Mouse (Mus musculus) cerebellum, adult 8-10 months (tissue): ENCODE results near the gene Grb10.

Experiments
- DNase-seq: peaks from one replicate; pipeline ENCODE4 v3.0.0; 2022

Grb10 gene

DNA sequence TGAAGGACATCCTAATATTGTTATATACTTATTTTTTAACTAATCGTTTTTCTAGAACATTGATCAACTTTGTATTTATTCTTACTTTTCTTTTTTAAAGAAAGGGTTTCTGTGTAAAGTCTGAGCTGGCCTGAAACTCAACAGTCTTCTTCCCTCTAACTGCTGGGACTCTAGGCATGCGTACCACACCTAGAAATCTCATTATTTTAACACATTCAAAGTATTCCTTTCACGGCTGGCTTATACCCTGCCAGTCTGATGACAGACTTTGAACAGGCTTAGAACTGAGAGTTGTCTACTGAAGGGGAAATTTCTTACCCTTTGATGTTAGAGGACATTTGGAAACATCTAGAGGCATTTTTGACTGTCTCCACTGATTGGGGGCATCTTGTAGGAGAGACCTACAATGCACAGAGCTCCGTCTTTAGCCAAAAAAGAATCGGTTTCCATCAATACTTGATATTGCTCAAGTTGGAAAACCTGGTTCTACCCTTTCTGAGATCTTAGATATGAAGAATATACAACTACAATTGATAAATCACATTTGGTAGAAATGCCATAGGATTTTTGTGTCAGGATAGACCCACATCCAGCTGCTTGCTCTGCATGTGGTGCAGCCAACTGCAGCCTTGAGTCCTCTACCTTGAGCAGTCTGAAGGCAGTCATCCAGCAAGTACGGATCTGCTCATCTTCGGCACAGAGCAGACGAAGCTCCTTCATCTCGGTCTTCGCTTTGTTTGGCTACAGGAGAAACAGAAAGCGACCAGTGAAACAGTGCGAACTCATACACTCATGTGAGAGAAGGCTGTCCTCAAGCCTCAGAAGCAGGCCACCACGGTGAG is 95.0 kb downstream of the Grb10 start:
- no peak for DNase-seq

DNA sequence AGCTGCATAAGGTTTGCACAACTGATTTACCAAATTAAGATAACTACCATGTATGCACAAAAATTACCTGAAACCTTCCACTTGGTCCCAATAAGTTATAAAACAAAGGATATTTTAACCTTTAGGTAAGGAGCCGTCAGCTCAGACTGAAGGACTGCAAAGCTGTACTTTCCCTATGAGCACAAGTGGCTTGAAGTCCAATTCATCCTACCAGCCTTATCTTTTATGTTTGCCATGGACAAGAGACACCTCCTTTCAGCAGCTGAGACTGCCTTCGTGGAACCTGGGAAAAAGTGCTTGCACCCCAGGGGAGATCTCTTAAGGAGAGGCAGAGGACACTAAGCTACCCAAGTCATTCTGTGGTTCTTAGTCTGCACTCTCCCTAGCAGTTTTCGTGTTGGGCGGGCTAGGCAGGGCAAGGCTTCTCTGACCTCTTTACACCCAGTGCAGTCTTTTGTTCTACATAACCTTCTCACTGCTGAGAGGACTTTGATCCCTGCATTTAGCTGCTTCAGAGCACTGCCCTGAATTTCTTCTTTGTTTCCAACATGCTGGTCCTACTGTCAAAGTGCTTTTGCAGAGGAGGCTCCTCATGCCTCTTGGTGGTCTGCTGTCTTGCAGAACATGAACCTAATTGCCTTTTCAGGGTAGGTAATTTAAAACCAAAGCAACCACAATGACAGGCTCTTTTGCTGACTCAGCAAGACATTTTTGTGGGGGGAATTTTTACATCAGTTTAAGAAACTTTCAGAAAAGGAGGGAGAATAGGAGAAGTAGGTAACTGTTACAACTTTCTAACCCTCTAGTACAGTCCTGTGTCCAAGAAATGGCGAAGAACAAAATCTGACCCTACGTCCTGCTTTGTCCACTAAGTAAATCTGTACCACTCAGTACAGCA is 95.9 kb downstream of the Grb10 start:
- no peak for DNase-seq

DNA sequence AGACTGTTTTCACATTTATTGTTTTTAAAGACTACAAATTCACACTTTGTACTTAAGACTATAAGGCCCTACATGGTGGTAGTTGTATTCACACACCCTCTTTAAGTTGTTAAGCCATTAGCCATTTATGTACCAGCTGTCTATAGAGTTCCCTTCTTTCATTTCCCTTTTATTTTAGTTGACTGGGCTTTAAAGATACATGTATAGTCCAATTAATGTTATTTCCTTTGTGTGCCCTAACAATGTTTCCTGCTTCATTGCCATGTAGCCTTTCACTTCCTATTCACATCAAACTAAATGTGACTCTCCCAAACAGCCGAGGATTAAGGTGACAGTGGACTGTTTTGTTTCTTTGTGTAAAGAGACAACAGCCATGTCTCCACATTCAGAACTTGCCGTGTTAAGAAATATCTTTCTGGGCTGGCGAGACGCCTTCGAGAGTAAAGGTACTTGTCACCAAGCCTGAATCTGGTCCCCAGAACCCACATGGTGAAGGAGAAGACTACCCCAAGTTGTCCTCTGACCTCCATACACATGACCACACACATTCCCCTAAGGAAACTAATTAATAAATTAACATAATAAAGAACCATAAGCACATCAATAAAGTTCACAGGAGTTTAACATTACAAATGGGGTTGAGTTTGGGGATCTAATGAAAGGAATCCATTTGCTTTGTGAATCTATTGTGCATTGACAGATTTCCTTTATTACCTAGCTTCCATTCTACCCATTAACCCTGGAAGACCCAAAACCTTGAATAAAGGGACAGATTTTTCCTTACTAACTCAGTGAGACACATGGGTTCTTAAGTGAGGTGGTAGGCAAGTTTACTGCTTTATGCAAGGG is 97.4 kb downstream of the Grb10 start:
- no peak for DNase-seq

DNA sequence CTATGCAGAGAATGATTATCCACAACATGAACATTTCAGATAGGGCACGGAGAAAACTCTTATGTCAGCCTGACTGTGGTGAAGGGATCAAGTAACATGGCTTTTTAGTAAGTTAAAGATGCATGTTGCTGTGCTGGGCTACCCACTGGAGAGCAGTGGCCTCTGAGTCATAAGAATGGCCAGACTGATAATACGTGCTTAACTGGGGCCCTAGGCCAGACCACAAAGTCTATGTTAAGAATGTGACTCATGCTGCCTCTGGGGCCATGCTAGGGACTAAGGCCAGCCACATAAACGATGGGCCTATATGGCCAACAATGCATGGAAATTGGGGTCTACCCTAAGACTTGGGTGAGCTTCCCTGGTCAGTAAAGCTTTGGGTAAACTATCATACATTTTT is 98.9 kb downstream of the Grb10 start:
- no peak for DNase-seq

DNA sequence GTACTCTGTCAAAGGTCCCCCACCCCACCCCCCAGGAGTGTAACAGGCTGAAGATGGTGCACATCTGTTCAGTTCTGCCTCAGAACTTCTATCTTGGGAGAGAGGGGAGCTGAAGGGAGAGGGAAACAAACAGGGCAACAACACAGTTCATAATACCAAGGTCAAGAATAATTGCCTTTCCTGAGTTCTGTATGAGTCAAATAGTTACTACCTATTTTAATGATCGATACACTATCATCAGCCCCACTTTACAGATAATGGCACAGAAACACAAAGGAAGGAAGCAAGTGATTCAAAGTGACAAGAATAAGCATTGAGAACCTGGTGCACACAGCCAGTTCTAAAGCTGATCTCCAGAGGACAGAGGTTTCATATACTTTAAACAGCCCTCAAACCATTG is 99.9 kb downstream of the Grb10 start:
- DNase-seq = no peak

DNA sequence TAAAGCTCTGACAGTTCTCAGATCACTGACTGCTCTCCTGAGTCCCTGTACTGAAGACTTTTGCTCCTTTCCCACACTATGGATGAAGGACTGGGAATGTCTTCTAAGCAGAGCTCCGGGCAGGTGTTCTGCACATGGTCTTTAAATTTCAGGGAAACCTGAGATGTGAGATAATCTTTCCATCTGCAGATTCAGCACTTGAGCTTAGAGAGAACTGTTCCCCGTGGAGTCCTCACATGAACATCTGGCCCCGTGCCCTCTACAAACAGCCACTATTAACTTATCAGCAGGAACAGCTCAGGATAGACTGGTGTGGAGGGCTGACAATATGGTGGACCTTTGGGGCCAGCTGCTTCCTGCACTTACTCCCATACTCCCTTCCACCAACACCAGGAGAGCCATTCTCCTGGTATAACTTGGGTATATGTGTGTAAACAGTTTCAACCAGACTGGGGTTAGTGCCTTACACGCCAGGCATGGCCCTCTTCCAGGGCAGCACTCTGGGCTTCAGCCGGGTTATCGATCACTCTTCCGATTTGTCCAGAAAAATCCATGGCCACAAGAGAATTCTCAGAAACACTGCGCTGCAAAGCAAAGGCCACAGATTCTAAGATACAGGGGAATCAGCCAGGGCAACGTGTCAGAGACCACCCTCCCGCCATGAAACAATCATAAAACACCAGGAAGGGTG is 101.0 kb downstream of the Grb10 start:
- DNase-seq = no peak

DNA sequence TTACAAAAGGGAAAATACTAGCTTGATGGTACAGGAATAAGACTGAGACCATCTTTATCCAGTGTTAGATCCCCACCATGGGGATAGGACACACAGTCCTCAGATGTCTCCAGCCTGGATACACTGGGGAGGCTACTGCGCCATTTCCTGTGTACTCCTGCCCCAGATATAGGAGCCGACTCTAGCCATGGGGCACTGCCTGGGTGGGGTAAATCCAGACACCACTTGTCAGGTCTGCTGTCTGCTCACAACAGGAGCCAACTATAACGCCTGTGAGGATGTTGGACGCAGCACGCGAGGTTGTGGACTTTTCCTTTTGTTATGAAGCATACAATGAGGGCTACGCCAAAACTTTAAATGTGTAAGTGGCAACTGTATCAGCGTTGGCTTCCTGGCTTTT is 103.7 kb downstream of the Grb10 start:
- no peak for DNase-seq

DNA sequence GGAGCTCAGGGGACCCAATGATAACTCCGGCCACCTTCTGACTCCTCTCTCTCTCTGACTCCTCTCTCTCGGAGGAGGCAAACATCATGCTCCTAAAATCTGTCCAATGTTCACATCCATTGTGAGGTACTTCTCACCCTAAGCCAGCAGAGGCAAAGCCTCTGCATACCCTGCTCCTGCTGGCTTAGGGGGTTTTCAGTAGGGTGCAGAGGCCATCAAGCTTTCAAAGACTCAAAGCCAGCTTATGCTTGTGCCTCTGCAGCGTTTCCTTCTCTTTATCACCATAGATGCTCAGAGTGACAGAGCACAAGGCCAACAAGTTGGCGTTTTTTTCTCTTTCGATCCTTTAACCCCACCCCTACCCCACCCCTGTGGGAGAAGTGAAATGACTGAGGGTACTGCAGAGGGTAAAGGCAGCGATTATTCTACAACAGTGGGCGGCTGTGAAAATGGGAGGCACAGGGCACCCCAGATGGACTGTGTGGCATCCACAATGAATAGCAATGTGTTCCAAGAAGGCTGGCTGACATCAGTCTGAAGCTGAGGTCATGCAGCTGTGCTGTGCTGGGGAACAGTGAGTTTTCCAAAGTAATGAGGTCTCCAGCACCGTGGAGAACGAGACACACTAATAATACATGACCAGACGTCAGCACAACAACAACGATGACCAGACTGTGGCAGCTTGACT is 106.2 kb downstream of the Grb10 start:
- DNase-seq = no peak

DNA sequence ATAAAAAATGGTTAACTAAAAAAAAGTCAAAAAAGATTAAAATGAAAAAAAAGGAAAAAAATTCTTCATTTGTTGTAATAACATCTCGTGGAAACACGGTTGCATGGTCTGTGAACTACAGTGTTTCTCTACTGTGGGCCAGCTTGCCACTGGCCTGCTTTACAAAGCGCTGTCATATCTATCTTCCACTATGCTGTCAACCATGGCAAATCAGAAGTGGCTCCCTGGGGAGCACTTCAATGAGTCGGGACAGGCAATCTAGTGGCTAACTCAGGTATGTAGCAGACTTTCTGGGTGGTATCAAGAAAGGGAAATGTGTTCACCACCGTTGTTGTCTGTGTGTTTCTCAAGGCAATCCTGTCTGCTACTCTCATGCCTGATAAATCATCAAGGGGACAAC is 106.8 kb downstream of the Grb10 start:
- no peak for DNase-seq

DNA sequence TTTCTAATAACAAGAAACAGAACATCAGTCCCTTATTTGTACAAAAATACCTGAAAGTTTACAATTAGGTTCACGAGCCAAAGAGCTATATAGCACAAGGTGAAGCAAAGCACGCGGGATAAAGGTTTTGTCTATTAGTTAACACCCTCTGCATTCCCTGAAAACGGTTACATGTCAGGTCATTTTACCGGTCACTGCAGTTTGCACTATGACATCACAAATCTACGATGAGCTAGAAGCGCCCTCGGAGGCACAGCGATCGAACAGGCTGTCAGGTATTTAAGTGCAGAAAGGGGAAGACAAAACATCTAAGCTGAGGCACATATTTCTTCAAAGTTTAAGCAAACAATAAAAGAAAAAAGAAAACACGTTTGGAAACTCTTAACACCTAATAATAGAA is 108.0 kb downstream of the Grb10 start:
- DNase-seq = no peak

DNA sequence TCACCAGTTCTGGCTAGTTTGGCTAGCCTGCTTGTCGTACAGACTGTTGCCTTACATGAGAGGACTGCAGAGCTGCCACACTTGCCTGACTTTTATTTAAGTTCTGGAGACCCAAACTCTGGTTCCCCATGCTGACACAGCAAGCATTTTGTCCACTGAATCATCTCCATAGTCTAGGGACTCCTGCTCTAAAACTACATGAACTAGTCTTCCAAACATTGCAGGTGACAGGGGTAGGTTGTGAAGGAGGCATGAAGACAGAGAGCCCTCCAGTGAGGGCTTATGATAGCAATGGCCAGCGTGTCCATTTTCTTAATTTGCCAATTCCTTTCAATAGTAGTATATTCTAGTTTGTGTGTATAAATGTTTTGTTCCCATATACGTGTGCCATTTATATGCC is 109.4 kb downstream of the Grb10 start:
- no peak for DNase-seq

DNA sequence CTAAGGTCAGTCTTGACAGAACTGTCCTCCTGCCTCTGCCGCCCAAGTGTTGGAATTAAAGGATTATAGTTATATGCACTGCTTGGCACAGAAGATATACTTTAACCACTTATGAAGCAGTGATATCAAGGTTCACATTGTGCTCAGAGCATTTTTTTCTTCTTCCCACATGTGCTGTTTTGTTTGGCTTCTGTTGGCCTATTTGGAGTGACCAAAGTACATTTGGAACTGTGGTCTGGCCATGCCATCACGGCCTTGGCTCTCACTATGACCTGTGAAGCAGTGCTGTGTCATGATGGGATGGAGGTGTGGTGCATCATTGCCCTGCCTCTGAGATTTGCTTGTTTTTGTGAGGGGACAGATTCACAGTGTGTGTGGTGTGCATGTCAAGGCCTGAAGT is 109.9 kb downstream of the Grb10 start:
- no peak for DNase-seq

DNA sequence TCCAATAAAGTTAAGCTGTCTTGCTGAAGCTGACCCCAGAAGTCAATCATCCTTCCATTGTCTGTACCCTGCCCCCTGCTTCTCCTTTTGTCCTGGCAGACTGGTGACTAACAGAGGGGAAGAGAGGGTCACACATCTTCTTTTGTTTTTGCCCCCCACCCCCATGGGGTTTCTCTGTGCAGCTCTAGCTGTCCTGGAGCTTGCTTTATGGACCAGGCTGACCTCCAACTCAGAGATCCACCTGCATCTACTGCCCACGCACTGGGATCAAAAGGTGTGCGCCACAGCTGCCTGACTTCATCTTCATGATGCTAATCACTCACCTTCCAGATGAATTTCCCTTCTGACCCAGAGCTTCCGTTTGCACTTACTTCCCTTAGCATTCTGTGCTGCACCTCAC is 114.6 kb downstream of the Grb10 start:
- no peak for DNase-seq

DNA sequence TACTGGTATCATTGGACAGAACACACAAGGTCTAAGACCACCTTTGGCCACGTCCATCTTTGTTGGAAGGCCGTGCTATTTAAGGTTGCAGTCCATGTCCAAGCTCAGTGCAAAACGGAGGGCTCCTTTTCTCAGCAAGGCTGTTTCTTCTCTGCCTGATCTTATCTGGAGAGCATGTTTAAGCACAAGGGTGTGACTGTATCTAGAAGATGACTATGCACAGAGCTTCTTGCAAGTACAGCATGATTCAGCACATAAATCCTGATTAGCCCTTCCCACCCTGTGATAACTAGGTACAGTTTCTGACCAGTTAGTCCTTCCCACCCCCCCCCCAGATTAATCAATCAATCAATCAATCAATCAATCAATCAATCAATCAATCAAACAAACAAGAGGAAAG is 115.1 kb downstream of the Grb10 start:
- DNase-seq = no peak

DNA sequence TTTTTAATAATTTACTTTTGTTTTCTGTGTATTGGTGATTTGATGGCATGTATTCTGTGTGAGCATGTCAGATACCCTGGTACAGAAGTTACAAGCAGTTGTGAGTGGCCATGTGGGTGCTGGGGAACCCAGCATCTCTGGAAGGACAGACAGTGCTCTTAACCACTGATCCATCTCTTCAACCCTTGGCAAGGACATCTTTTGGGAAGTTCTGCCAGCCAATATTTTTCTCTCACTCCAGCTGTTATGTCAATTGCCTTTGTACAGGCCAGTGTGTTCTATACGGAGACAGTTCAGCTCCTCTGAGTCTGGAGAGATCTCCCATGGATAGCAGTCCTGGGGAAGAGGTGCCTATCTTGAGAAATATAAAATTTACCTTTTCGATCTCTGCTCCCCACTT is 116.4 kb downstream of the Grb10 start:
- DNase-seq = no peak

DNA sequence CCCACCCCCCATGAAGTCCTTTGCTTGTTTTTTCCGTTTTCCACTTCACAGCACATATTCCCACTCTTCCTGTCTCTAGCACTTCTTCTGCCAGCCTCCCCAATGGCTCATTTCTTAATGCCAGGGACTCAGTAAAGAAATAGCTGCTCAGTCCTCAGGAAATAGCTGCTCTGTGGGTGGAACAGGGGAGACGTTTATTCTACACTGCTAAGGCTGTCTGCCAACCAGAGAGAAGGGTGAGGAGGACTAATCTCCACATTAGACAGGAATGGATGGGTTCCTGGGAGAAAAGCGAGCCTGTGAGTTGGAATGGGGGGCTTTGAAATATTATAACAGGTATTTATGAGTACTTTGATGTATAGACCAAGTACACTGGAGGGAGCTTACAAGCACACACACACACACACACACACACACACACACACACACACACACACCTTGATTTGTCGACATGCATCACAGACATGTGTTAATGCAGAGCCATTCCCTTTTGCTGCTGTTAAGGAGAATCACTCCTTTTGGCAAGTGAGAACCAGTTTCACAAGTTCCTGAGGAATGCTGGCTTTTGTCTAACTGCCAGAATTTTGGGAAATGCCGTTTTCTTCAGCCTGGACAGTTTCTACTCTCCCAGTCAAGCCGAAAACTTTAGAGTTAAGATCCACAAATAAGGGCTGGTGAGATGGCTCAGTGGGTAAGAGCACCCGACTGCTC is 130.6 kb downstream of the Grb10 start:
- no peak for DNase-seq

DNA sequence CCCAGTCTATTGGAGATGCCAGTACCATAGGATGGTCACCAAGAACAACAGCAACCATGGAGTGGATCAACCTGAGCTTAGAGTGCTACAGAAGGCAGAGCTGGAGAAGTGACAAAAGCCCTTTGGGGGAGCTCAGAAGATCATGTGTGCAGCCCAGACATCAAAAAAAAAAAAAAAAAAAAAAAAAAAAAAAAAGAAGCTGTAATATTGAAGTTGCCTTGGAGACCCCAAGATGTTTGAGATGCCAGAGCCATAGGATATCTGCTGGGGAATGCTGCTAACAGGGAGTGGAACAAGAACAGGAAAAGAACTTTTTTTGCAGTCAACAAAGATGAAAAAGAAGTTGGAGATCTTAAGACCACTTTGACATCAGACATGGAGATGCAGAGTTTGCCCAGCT is 133.0 kb downstream of the Grb10 start:
- DNase-seq = no peak

DNA sequence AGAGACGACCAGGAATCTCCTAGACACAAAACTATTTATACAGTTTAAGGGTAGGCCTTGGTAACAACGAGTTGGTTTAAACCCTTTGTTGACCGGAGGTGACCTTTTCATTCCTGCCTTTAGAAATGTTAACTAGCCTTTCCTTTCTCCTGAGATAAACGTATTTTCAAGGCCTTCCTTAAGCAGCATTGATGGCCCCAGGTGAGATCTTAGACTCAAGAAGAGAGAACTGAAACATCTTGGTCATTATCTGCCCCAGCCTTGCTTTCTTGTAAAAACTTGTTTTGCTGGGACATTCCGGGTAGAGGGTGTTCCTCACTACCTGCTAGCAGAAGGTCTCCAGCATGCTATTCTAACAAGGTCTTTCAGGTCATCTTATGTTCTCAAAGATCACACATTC is 133.5 kb downstream of the Grb10 start:
- DNase-seq = no peak

DNA sequence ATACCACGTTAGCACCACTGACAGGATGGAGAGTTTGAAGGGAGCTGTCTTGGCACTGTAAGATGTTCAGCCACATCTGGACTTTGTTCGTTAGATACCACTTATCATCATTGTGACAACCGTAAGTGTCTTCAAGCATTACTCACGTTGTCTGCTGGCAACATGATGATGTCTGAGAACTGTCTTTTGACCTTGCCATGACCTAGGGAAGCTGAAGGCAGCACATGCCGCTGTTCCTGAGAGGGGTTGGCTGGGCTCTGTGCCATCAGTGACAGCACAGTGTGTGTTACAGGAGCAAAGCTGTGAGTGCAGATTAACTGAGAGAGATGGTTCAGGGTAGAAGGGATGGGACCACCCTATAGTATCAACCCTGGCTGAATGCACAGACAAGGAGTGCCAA is 137.0 kb downstream of the Grb10 start:
- DNase-seq = no peak

DNA sequence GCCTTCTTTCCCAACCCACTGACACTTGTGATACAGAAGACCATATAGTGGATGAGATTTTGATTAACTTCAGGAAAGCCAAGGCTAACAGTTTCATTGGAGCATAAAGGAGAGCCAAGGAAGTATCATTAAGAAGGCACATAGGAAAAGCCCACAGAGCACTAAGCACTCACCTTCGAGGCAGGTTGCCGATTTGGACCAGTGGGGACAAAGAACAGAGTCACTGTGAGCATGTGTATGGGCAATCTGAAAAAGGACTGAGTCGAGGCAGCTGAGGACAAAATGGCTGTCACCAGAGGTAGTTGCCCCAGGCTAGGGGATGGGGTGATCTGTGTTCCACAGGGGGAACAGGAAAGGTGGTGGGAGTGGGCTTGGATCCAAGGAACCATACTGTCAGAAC is 140.0 kb downstream of the Grb10 start:
- no peak for DNase-seq

DNA sequence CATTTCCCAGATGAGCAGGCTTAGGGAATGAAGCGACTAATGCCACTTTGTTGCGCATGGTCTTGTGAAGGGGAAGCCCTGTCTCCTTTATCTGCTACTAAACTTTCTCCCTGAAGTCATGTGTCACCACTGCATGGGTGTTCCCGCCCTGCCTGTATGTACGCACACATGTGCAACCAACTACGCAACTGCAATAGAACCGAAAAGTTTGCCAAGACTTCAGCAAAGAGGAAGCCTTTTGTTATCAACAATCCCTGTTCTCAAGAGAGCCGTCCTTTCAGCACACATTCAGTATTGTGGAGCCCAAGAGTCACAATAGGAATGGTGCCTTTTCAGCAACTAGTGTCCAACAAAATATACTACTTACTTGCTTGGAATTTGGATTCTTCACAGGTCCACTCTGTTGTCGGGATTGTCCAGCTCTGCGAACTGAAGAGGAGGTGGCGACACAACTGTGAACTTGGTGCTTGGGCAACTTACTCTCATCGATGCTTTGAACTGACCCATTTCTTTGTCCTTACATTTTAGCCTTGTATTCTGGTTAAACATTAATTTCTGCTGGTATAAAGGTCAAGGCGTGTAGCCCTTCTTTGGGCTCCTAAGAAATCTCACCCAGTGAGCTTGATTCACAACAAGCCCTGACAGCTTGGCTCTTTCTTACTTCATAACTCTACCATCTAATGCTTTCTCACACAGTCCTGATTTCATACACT is 140.7 kb downstream of the Grb10 start, which contains the start of gene Ddc:
Ddc (minus strand) TSS at position 500 of the 713 bp plus-strand sequence.
- DNase-seq = no peak
